Mouse (Mus musculus) gastrocnemius, adult 18-20 months (tissue): ENCODE measurements around the gene Bnc2. TPM values are rescaled to one million over a fixed set of nuclear protein-coding genes. Genes with fewer than 3 reads are reported as not detected.

Source experiments
- total RNA-seq, 2 experiments: library from RNA; stranded (reverse); gene quantifications; 2 replicates each; pipeline ENCODE4 v1.2.3; 2021

Bnc2 gene
- total RNA-seq, 2 experiments from 2014 or later, result 8.5 to 15.1 TPM

Other genes starting within 250 kb of the Bnc2 start
- 1 to 10 TPM; 1.0 to 1.4 TPM for gene Cntln, start 209.0 kb upstream of the Bnc2 start, total RNA-seq